Mouse (Mus musculus): Measurements from ENCODE around the gene Cda.

The Cda gene

GRCm38 (mm10) chr4:138307739-138308138 is 60.1 kb downstream of the Cda start:
- in situ Hi-C loops (cut with MboI), result no loop called here

DNA sequence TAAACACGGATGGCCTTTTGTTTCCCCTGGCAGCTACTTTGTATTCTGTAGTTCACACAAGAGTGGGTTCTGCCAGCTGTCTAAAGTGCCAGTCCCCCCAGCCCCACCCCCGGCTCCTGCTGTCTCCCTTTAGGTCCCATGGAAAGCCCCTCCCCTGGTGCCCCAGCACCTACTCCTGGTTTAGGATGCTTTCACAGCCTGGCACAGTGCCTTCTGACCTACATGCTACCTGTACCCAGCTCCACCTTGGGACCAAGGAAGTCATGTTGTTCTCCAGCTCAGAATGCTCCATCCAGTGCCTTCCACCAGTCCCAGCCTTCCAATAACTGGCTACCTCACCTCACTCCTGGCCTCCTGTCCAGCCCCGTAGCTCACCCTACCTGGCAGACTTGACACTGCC is 60.8 kb downstream of the Cda start:
- in situ Hi-C loops (cut with MboI), result no loop called here

DNA sequence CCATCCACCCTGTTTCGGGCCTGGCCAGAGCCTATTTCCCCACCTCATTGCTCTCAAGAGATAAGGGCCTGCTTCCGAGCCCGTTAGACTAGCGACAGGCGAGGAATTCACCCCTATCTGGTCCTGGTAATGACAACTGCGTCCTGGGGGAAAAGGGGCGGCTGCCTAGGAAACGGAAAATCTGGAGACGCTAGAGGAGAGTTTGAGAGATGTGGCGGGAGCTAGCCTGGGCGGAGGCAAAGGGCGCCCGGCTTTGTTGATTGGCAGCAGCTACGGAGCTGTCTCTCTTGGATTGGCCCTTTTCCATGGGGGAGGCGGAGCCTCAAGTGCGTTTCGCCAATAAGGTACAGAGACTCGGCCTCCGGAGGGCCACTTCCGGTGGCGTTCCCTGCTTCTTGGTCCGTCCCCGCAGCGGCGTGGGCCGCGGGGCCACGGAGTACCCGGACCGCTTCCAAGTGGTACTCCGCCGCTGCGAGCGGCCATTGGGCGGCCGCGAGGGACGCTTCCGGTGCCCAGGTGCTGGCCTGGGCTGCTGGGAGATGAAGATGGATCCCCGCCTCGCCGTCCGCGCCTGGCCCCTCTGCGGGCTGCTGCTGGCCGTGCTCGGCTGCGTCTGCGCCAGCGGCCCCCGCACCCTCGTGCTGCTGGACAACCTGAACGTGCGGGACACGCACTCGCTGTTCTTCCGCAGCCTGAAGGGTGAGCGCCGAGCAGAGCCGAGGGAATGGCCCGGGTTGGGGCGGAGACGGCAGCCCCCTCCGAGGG is 63.3 kb downstream of the Cda start, which contains the start of gene Ddost:
Gene Ddost (plus strand): TSS at position 391 of the 765 bp plus-strand sequence.
- in situ Hi-C loops (cut with MboI), result no loop called here

DNA sequence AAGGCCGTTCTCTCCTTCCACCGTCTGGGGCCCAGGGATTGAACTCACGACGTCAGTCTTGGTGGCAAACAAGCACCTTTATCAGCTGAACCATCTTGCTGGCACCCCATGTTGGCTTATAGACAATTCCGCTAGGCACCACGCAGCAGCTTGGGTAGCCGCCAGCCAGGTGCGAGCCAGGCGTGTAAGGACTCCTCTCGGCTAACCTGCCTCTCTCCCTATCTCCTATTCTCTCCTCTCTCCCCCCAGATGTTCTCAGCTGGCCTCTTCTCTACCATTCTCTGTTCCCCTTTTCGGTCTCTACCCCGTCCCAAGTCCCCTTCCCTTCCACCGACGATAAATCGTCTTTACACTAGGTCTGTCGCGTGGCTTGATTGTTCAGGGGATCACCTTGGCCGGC is 64.0 kb downstream of the Cda start:
- in situ Hi-C loops (cut with MboI), result no loop called here

DNA sequence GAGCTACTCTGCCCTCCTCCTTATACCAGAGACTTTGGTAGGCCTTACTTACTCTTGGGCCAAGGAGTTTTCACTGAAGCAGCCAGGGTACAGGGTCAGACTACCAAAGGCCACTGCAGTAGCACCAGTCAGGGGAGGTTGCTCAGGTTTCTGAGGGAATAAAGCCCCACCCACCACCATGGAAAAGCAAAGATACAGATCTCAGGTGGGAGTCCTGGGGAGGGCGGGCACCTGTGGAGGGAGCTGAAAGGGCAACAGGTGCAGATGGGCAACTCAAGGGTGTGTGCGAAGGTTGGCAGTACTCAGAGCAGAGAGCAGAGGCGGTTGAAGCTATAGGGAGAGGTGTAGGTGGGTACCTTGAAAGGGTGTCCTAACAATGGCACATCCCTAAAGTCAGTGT is 64.8 kb downstream of the Cda start:
- in situ Hi-C loops (cut with MboI), result no loop called here

DNA sequence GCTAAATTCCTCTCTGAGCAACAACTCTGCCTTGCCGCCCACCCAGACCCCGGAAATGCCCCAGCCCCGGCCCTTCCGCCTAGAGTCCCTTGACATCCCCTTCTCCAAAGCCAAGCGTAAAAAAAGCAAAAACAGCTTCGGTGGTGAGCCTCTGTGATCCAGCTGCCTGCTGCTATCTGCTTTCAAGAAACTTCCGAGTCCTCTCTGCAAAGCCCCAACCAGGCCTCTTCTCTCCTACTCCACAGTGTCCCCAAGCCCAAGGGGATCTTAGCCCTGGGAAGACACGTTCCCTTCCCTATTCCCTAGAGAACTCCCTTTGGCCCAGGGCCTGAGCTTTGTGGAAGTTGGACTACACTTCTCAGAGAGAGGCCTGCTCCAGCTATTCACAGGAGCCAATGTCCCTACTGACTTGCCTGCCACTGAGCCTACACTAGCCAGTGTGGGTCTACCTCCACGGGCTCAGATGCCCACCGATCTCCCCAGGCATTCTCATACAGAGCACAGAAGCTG is 66.5 kb downstream of the Cda start:
- in situ Hi-C loops (cut with MboI), result no loop called here

DNA sequence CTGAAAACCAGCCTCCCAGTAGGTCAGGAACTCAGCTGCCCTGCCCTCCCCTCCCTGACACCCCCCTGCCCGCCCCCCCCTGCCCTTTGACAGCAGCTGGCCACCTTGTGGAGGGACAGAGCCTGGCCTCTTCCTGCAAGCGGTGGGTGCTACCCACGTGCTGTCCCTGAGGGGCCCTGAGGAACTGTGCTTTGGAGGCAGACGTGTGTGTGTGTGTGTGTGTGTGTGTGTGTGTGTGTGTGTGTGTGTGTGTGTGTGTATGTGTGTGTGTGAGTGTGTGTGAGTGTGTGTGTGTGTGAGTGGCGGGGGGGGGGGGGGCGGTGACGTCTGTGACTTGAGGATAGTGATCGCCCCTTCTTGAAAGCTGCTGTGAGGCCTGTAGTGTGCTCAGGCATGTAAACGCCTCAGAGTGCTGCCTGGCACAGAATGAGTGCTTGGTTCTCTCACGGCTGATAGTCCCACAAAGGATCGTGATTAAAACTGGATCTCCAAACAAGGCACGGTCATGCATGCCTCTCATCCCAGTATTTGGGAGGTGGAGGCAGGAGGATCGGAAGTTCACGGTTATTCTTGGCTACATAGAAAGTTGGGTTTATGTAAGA is 73.7 kb downstream of the Cda start:
- in situ Hi-C loops (cut with MboI), result no loop called here

GRCm38 (mm10) chr4:138293261-138293948 is 74.4 kb downstream of the Cda start:
- in situ Hi-C loops (cut with MboI), result no loop called here

- in situ Hi-C loops (cut with MboI), result no loop called here
Observed at GRCm38 (mm10) chr4:138292028-138292427, 75.8 kb downstream of the Cda start.

DNA sequence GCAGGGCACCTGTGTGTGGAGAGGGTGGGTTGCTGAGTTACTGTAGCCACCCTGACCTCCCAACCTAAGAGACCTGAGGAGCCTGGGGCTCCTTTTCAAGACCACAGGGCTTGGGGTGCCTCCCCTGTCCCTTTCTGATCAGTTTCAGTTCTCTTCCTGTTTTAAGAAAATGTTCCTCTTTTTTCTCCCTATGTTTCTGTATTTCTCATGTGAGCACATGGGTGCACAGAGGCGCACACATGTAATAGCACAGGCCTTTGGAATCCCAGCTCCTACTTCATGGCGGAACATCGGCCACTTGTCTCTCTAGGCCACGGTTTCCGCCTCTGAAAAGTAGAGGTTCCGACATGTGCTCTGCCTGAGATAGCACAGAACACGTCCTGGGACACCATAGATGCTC is 79.1 kb downstream of the Cda start:
- in situ Hi-C loops (cut with MboI), result no loop called here
